Mouse (Mus musculus): Measurements from ENCODE around the gene Zfp937.
"Not testable (repeated sequence)": the region's sequence is repeated elsewhere in the genome, so short reads cannot be mapped to it uniquely, and the experiment has no call there.

Gene Zfp937

GRCm38 (mm10) chr2:150217600-150218362 lies at the start of gene Zfp937:
Gene Zfp937, plus strand, starts transcription at chr2:150218073.
- DNase-seq (ENCODE audit: low spot score): peak; percentile 82

- no peak for DNase-seq (ENCODE audit: low spot score)
Measured at GRCm38 (mm10) chr2:150173833-150174232, 44.0 kb upstream of the Zfp937 start.

GRCm38 (mm10) chr2:150179579-150179978 lies 38.3 kb upstream of the Zfp937 start, which contains the start of gene Gm10770:
Gene Gm10770, minus strand, starts transcription at chr2:150179679.
- DNase-seq (ENCODE audit: low spot score): not testable (repeated sequence)

GRCm38 (mm10) chr2:150181046-150181445 lies 36.8 kb upstream of the Zfp937 start:
- peak; percentile 68 for DNase-seq (ENCODE audit: low spot score)

GRCm38 (mm10) chr2:150181570-150181999 lies 36.3 kb upstream of the Zfp937 start, which contains the start of gene Gm14139:
Gene Gm14139, plus strand, starts transcription at chr2:150181755.
- peak; percentile 72 for DNase-seq (ENCODE audit: low spot score)

- DNase-seq (ENCODE audit: low spot score): not testable (repeated sequence)
Measured at GRCm38 (mm10) chr2:150218363-150218725, 471 bp downstream of the Zfp937 start.

- not testable (repeated sequence) for DNase-seq (ENCODE audit: low spot score)
Measured at GRCm38 (mm10) chr2:150223263-150223662, 5.4 kb downstream of the Zfp937 start.

- no peak for DNase-seq (ENCODE audit: low spot score)
Measured at GRCm38 (mm10) chr2:150243211-150243610, 25.3 kb downstream of the Zfp937 start.

- not testable (repeated sequence) for DNase-seq (ENCODE audit: low spot score)
Measured at GRCm38 (mm10) chr2:150255491-150255890, 37.6 kb downstream of the Zfp937 start, which contains the start of gene Gm21994. Gene Gm21994, minus strand, starts transcription at chr2:150255591.

GRCm38 (mm10) chr2:150256861-150257260 lies 39.0 kb downstream of the Zfp937 start:
- peak; percentile 70 for DNase-seq (ENCODE audit: low spot score)

GRCm38 (mm10) chr2:150257291-150257690 lies 39.4 kb downstream of the Zfp937 start, which contains the start of gene Gm14124:
Gene Gm14124, plus strand, starts transcription at chr2:150257517.
- peak; percentile 88 for DNase-seq (ENCODE audit: low spot score)
